Mouse (Mus musculus) myocyte (in vitro differentiated cells): ENCODE results near the gene Arid1b.

Experiments
- CEBPB ChIP-seq: IDR thresholded peaks from 2 replicates; pipeline ENCODE4 v1.6.1; 2011; ENCODE audit warnings: mild to moderate bottlenecking, moderate library complexity; ENCODE audit not compliant: poor library complexity, insufficient read depth, severe bottlenecking
- E2F4 ChIP-seq: IDR thresholded peaks from one replicate; pipeline ENCODE4 v1.6.1; 2011; ENCODE audit warnings: mild to moderate bottlenecking, control low read depth, moderate library complexity; ENCODE audit not compliant: insufficient read depth
- POLR2A ChIP-seq: IDR thresholded peaks from one replicate; pipeline ENCODE4 v1.6.1; 2011; ENCODE audit warnings: low read depth, mild to moderate bottlenecking, control low read depth, moderate library complexity; ENCODE audit not compliant: insufficient read length
- TCF12 ChIP-seq: IDR thresholded peaks from one replicate; pipeline ENCODE4 v1.6.1; 2011; ENCODE audit warnings: mild to moderate bottlenecking, control low read depth; ENCODE audit not compliant: poor library complexity, insufficient read depth, severe bottlenecking
- TCF3 ChIP-seq: IDR thresholded peaks from one replicate; pipeline ENCODE4 v1.6.1; 2011; ENCODE audit warnings: low read depth, control low read depth; ENCODE audit not compliant: insufficient read length

DNA sequence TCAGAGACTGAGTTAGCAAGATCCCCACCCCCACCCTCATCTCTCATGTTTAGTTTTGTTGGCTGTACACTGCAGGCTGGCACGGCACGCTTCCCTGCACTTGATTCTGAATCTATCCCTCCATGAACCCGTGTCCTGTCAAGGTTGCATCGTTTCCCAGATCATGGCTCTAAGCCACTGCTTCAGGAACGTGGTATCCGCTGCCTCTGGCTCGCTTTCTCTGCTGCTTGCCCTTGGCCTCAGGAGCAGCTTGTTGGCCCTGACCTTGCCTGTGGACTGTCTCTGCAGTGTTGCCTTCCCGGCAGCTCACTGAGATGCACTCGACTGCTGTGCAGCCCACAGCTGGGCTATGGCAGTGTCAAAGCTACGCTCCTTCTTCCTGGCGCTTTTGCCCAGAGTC lies 252.6 kb downstream of the Arid1b start:
- no peak for TF ChIP-seq TCF3
- TF ChIP-seq POLR2A: no peak
- TF ChIP-seq E2F4: no peak
- TF ChIP-seq TCF12: no peak
- no peak for TF ChIP-seq CEBPB
